Mouse (Mus musculus) forebrain, embryonic 14.5 days (tissue): ENCODE measurements around the gene Ccdc120. TPM values are rescaled to one million over a fixed set of nuclear protein-coding genes. Genes with fewer than 3 reads are reported as not detected.

Experiments used
- ATAC-seq: fragments of 200-750 bp; cut with Nextera tagmentation; 2 replicates; pipeline ENCODE4 v1.8.0; 2017; ENCODE audit warnings: mild to moderate bottlenecking, moderate library complexity
- DNase-seq: peaks from one replicate; pipeline ENCODE4 v3.0.0-alpha.2; 2015; ENCODE audit warnings: low spot score
- H3K27ac ChIP-seq: fragments of 300-500 bp; sonication (generic); 2 replicates; pipeline ENCODE4 v1.5.1; 2014; ENCODE audit warnings: low read depth, mild to moderate bottlenecking, control low read depth, low read length, moderate library complexity
- H3K27me3 ChIP-seq: fragments of 300-500 bp; sonication (generic); replicated peaks from 2 replicates; pipeline ENCODE4 v1.6.1; 2014; ENCODE audit warnings: low read length, control low read depth, mixed read lengths; ENCODE audit not compliant: control insufficient read depth, insufficient read depth
- H3K36me3 ChIP-seq: fragments of 300-500 bp; sonication (generic); 2 replicates; pipeline ENCODE4 v1.6.1; 2014; ENCODE audit warnings: low read length, control low read depth; ENCODE audit not compliant: control insufficient read depth, insufficient read depth
- H3K4me1 ChIP-seq: fragments of 300-500 bp; sonication (generic); 2 replicates; pipeline ENCODE4 v1.6.1; 2014; ENCODE audit warnings: antibody characterized with exemption, low read length, control low read depth; ENCODE audit not compliant: control insufficient read depth, insufficient read depth
- H3K4me2 ChIP-seq: fragments of 300-500 bp; sonication (generic); 2 replicates; pipeline ENCODE4 v1.6.1; 2014; ENCODE audit warnings: mild to moderate bottlenecking, control low read depth, low read length
- H3K4me3 ChIP-seq: fragments of 300-500 bp; sonication (generic); 2 replicates; pipeline ENCODE4 v1.5.1; 2014; ENCODE audit warnings: low read depth, low read length, control low read depth
- H3K9ac ChIP-seq: fragments of 300-500 bp; sonication (generic); 2 replicates; pipeline ENCODE4 v1.6.1; 2014; ENCODE audit warnings: mild to moderate bottlenecking, low read length, control low read depth, moderate library complexity
- H3K9me3 ChIP-seq: fragments of 300-500 bp; sonication (generic); replicated peaks from 2 replicates; pipeline ENCODE4 v1.6.1; 2016; ENCODE audit warnings: low read length, control low read depth, mixed read lengths; ENCODE audit not compliant: control insufficient read depth
- WGBS: fragments of 180-500 bp; shearing (Covaris S2); extraction: QIAGEN DNeasy Blood & Tissue Kit; methylation state at CpG from one replicate; pipeline ENCODE4 v1.1.7; 2014; 5-methylcytosine and 5-hydroxymethylcytosine counted together
- polyA plus RNA-seq: library from polyadenylated mRNA; unstranded; fragments of >200 nt; fragmentation: Nextera tagmentation; extraction: Ambion mirVana; gene quantifications from 2 replicates; pipeline ENCODE4 v1.2.1, GENCODE M21; 2014

Ccdc120 gene
- 43.8 and 45.3 TPM in 2 replicates for polyA plus RNA-seq

GRCm38 (mm10) chrX:7750432-7751116, at the start of gene Ccdc120:
Gene Ccdc120 (minus strand): TSS chrX:7750905.
- no peaks in the 10 kb centered on the region for H3K36me3 ChIP-seq
- peak within 1 kb of the TSS; percentile 73 for H3K9ac ChIP-seq
- no peaks in the 10 kb centered on the region for H3K27me3 ChIP-seq
- DNase-seq (peak; percentile 94), ATAC-seq (peak; percentile 92)
- no peaks in the 10 kb centered on the region for H3K4me1 ChIP-seq
- H3K27ac ChIP-seq = no peak within 1 kb of the TSS
- no peaks in the 10 kb centered on the region for H3K9me3 ChIP-seq
- 21% methylated on average over 39 of the region's 56 CpGs for WGBS
- H3K4me2 ChIP-seq = peak within 1 kb of the TSS; percentile 54
- peak within 1 kb of the TSS; percentile 57 for H3K4me3 ChIP-seq

- no peak overlapping the region for H3K27ac ChIP-seq
- H3K9me3 ChIP-seq = no peaks in the 10 kb centered on the region
- no peak overlapping the region for H3K9ac ChIP-seq
- 88% methylated on average over 3 of the region's 3 CpGs for WGBS
- H3K4me1 ChIP-seq = no peaks in the 10 kb centered on the region
- H3K27me3 ChIP-seq = no peaks in the 10 kb centered on the region
- DNase-seq (no peak), ATAC-seq (no peak)
- no peak overlapping the region for H3K4me3 ChIP-seq
- peaks cover 38% of the 10 kb centered on the region for H3K36me3 ChIP-seq
- H3K4me2 ChIP-seq = no peak overlapping the region
These were observed 46.6 kb upstream of the Ccdc120 start for GRCm38 (mm10) chrX:7797327-7797726.

GRCm38 (mm10) chrX:7795016-7795415, 44.3 kb upstream of the Ccdc120 start:
- Histone ChIP-seq H3K36me3 (peaks cover 21% of the 10 kb centered on the region; the same call in 1 of the 2 replicates), H3K4me2 (no peak overlapping the region), H3K4me3 (no peak overlapping the region), H3K9ac (no peak overlapping the region), H3K27me3 (no peaks in the 10 kb centered on the region), H3K9me3 (no peaks in the 10 kb centered on the region), H3K4me1 (no peaks in the 10 kb centered on the region), H3K27ac (no peak overlapping the region)
- 41% methylated on average over 7 of the region's 7 CpGs for WGBS
- ATAC-seq = no peak
- no peak for DNase-seq

GRCm38 (mm10) chrX:7793361-7793760, 42.7 kb upstream of the Ccdc120 start:
- no peak overlapping the region for H3K4me3 ChIP-seq
- no peaks in the 10 kb centered on the region for H3K27me3 ChIP-seq
- H3K4me1 ChIP-seq = no peaks in the 10 kb centered on the region
- no peaks in the 10 kb centered on the region for H3K9me3 ChIP-seq
- H3K4me2 ChIP-seq = no peak overlapping the region
- peak; percentile 41 for DNase-seq
- H3K27ac ChIP-seq = no peak overlapping the region
- H3K9ac ChIP-seq = no peak overlapping the region
- H3K36me3 ChIP-seq = peaks cover 11% of the 10 kb centered on the region; the same call in 1 of the 2 replicates
- no peak for ATAC-seq
- 45% methylated on average over 3 of the region's 3 CpGs for WGBS

- Histone ChIP-seq H3K27ac (peak overlapping the region; percentile 23; the same call in 1 of the 2 replicates), H3K9ac (peak overlapping the region; percentile 65), H3K4me3 (peak overlapping the region; percentile 40), H3K4me2 (peak overlapping the region; percentile 61), H3K27me3 (no peaks in the 10 kb centered on the region), H3K4me1 (no peaks in the 10 kb centered on the region), H3K36me3 (peaks cover 11% of the 10 kb centered on the region; the same call in 1 of the 2 replicates), H3K9me3 (no peaks in the 10 kb centered on the region)
- DNase-seq = no peak
- peak; percentile 10; the same call in 1 of the 2 replicates for ATAC-seq
- WGBS = 34% methylated on average over 5 of the region's 5 CpGs
These were observed 39.6 kb upstream of the Ccdc120 start for GRCm38 (mm10) chrX:7790309-7790708.

- DNase-seq (peak; percentile 94), ATAC-seq (peak; percentile 95)
- no peaks in the 10 kb centered on the region for H3K4me1 ChIP-seq
- peak within 1 kb of the TSS; percentile 40 for H3K4me3 ChIP-seq
- H3K36me3 ChIP-seq = peaks cover 7% of the 10 kb centered on the region; the same call in 1 of the 2 replicates
- 25% methylated on average over 24 of the region's 24 CpGs for WGBS
- H3K27ac ChIP-seq = peak within 1 kb of the TSS; percentile 23; the same call in 1 of the 2 replicates
- peak within 1 kb of the TSS; percentile 65 for H3K9ac ChIP-seq
- H3K9me3 ChIP-seq = no peaks in the 10 kb centered on the region
- H3K4me2 ChIP-seq = peak within 1 kb of the TSS; percentile 61
- no peaks in the 10 kb centered on the region for H3K27me3 ChIP-seq
These were observed 38.9 kb upstream of the Ccdc120 start, which contains the start of gene Gripap1 for GRCm38 (mm10) chrX:7789542-7790136. Gene Gripap1 (plus strand): TSS chrX:7789765.

- no peak overlapping the region for H3K9ac ChIP-seq
- no peak overlapping the region for H3K4me3 ChIP-seq
- H3K9me3 ChIP-seq = no peaks in the 10 kb centered on the region
- ATAC-seq (no peak), DNase-seq (no peak)
- WGBS = 86% methylated on average over 4 of the region's 4 CpGs
- no peaks in the 10 kb centered on the region for H3K4me1 ChIP-seq
- H3K4me2 ChIP-seq = no peak overlapping the region
- no peaks in the 10 kb centered on the region for H3K27me3 ChIP-seq
- H3K36me3 ChIP-seq = no peaks in the 10 kb centered on the region
- no peak overlapping the region for H3K27ac ChIP-seq
These were observed 31.9 kb upstream of the Ccdc120 start for GRCm38 (mm10) chrX:7782603-7783092.

- Histone ChIP-seq H3K4me1 (no peaks in the 10 kb centered on the region), H3K27me3 (no peaks in the 10 kb centered on the region), H3K9ac (no peak overlapping the region), H3K36me3 (no peaks in the 10 kb centered on the region; the same call in 1 of the 2 replicates), H3K4me2 (no peak overlapping the region), H3K9me3 (no peaks in the 10 kb centered on the region), H3K4me3 (no peak overlapping the region), H3K27ac (no peak overlapping the region)
- ATAC-seq (no peak), DNase-seq (no peak)
- 34% methylated on average over 3 of the region's 3 CpGs for WGBS
These were observed 28.6 kb upstream of the Ccdc120 start for GRCm38 (mm10) chrX:7779294-7779693.
